Mouse (Mus musculus) ovary, postnatal 14 days (tissue): ENCODE measurements around the gene Gm4567.
"Not testable (repeated sequence)": the region's sequence is repeated elsewhere in the genome, so short reads cannot be mapped to it uniquely, and the experiment has no call there.

Experiments used
- DNase-seq: peaks from one replicate; pipeline ENCODE4 v3.0.0; 2022; ENCODE audit warnings: low spot score

The Gm4567 gene

GRCm38 (mm10) chr7:22719610-22720009, at the start of gene Gm4567:
Gene Gm4567, minus strand, starts transcription at chr7:22719710.
- DNase-seq, result not testable (repeated sequence)

DNA sequence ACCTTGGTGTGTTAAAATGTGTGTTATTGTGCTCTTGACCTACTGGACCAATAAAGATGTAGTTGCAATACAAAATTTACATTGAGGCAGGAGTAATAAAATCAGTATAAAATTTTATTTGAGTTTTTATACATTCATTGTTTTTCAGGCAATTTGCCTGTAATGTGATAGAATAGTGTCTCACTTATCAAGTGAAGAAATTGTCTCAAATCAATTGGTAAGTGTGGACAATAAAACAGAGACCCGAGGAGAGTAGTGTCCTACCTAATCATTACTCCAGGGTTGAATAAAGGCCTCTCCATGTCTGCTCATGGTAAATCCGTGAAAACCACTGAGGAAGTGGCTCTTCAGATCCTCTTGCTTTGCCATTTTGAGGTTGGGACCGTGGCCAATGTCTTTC, 41.9 kb upstream of the Gm4567 start, which contains the start of gene Vmn1r157:
Gene Vmn1r157, plus strand, starts transcription at position 301 of the 400 bp plus-strand sequence.
- DNase-seq, result not testable (repeated sequence)

- DNase-seq, result not testable (repeated sequence)
These were observed 27.3 kb downstream of the Gm4567 start, which contains the start of gene Gm8693 for GRCm38 (mm10) chr7:22692217-22692616. Gene Gm8693, minus strand, starts transcription at chr7:22692317.
